Mouse (Mus musculus): ENCODE data around the gene Ankrd55.
"Not testable (repeated sequence)": the region's sequence is repeated elsewhere in the genome, so short reads cannot be mapped to it uniquely, and the experiment has no call there.

Ankrd55 gene

DNA sequence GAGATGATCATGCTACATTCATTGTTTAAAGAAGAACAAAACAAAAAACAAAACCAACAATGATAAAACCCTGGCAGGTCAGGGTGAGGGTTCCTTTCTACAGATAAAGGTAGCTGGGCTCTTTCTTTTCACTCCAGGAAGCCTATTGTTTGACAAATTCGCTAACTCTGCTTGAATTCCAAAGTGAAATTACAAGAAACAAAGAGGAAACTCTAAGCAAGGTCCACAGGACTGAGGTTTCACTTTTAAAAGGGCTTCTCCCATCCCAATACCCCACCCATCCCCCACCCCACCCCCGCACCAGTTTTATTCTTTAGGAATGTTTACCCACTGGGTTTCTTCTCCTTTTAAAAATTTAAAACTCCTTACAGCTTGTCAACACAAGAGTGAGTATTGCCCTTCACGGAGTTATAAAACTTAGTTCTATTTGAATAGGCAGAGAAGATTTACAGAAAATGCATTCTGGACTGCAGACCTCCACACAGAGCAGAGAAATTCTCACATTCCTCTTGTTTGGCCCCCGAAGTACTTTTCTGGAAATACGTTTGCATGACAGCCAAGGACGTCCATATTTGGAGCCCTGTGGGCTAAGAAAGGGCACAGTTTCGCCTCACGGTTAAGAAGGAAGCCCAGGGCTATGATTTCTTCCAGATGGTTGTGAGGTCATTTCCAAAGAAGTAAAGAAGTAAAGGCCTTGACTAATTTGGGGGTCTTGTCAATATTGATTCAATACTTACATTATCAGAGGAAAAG, 128.3 kb downstream of the Ankrd55 start:
- peak; percentile 79 for DNase-seq

DNA sequence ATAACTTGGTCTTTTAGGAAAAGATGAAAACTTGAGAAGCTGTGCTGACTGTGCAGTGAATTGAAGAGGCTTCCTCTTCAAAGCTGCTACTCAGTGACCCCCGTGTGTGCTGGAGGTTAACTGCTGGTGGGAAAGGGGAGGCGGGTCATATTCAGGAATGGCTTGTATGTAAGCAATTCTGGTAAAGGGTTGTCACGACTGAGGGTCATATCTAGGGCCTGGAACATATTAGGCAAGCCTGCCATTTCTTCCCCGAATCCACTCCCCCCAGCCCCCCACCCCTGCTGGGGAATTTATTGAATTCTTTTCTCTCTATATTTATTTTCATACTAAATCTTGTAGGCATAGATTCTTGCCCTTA, 128.9 kb downstream of the Ankrd55 start:
- DNase-seq = peak; percentile 84

DNA sequence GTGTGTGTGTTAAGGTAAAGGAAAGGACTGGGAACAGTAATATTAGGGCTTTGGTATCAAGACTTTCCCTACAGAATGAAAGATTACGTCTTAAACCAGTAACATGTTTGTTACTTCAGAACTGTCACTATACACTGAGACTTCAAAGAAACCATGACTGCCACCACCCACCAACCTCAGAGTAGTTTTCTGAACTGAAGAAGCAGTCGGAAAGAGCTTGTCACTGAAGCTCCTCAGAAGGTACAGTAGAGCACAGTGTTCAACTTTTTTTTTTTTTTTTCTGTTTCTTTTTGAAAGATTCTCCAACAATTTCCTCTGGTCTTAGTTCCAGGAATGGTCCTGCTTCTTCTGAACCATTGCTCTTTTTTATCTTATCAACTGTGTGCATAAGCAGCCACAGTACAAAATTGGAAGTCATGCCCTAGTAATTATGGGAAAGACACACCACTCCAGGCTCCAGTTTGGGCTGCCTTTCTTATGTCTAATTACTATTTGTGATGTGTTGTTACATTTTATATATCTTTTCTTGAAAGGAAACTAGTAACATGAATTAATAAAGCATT, 129.7 kb downstream of the Ankrd55 start:
- DNase-seq = peak; percentile 1

DNA sequence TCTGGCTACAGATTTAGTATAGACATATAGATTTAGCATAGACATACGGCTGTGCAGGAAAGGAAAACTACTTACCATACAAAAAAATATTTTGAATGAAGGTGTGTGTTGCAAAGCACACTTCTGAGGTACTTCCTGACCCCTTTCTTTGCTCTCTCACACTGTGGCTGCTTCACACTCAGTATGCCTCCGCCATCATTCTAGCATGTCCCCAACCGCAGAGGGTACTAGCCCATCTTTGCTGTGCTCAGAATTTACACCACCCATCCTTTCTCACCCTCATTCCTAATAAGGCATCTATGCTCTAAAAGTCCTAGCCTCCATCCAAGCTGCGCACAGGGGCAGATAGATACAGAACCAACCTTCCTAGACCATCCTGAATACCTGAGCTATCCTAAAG, 130.3 kb downstream of the Ankrd55 start:
- peak; percentile 74 for DNase-seq

DNA sequence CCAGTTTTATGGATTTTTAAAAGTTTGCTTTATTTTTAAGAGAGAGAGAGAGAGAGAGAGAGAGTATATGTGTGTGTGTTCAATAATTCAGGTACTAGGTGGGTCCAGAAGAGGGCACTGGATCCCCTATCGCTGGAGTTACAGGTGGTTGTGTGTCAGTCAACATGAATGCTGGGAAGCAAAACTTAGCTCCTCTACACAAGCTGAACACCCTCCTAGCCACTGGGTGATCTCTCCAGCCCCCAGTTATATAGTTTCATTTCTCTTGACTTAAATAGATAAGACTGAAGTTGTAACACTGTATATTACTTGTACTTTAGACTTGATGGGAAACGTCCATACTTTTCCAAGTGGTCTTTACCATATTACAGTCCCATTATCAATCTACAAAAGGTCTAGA, 136.0 kb downstream of the Ankrd55 start:
- peak; percentile 40 for DNase-seq

DNA sequence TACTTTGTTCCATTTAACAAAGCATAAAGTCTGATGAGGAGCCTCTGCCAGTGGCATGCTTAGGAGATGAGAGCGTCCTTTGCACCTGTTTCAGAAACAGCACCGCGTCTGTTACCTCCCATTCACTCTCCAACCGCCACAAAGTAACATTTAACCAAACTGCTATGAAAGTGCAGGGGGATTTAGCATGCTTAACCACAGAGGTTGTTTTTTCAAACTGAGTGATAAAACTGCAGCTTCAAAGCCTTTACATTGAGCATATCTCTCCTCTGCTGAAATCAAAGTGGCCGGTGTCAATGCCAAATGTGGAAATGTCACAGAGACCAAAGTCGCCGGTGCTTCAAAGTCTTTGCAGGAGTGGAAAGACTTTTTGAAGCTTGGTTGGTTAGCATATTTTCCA, 136.4 kb downstream of the Ankrd55 start:
- DNase-seq = peak; percentile 29

DNA sequence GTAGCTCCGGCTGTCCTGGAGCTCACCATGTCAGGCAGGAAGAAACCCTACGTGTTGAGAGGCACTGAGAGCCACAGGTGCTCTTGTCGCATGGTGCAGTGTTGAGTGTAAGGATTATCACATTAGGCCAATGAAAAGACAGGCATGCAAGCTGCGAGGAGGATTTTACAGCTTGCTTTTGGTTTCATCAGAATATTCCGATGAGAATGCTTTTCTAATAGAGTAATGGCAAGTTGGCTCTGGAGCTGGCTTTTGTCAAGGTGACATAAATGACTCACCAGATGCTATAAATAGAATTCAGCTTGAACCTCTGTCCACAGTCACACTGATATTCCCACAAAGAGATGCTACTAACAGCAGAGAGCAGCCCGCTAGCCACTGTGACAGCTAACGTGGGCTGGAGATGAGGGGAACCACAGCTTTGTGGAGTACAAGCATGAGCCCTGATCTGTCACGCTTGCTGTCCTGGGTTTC, 137.0 kb downstream of the Ankrd55 start:
- peak; percentile 90 for DNase-seq

DNA sequence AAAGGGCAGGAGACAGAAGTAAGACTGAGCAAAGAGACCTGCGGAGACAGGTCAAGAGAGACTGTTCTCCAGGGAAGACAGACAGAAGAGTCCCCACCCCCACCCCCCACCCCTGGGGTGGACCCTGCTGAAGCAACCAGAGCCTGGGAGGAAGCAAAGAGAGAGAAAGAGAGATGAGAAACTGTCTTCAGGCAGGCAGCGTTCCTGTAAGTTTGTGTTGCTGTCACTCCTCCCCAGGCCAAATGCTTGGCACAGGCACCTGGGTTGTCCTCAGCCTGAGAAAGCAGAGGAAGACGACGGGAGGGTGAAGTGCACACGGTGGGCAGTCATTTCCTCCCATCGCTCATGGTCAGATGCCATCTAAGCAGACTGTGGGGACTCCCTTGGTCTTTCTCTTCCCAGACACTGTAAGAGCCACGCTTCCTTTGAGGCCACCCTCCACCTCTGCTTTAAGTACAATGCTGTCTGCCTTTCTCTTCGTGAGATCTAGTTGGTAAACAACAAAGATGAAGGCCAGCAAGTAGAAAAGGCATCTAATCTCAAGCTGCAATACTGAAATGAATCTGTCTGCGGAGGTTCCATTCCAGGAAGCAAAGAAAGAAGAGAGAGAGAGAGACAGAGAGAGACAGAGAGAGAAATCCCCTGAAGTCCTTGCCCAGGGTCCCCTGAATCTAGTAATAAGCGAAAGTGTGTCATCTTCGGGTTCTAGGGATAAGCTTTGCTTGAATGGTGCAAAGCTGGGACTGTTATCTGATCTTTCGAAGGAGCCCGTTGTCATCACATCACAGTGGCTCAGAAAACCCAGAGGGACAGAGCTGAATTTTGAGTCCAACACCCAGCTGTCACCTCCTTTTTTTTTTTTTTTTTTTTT, 138.2 kb downstream of the Ankrd55 start:
- peak; percentile 81 for DNase-seq

DNA sequence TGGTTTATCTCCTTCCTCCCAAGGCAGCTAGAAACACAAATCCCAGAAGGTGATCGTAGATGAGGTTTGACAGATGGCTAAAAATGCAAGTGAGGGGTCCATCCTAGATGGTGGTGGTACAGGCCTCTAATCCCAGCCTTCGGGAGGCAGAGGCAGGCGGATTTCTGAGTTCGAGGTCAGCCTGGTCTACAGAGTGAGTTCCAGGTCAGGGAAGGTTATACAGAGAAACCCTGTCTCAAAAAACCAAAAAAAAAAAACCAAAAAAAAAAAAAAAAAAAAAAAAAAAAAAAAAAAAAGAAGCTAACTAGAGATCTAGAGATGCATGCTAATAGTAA, 138.9 kb downstream of the Ankrd55 start:
- not testable (repeated sequence) for DNase-seq

DNA sequence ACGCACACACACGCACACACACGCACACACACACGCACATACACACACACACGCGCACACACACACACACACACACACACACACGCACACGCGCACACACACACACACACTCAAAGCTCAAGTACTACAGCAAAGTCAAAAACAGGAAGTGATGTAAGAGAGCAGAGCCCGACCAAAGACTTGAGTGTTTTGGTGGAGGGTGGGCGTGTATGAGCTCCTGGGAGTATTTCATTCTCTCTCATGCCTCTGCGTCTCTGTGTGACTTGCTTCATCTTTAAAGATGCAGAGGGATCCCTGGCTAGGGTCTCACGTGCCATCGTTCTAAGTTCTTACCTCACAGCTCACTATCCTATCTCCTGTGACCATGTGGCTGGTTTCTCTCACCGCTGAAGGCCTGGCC, 139.3 kb downstream of the Ankrd55 start:
- DNase-seq = peak; percentile 86

DNA sequence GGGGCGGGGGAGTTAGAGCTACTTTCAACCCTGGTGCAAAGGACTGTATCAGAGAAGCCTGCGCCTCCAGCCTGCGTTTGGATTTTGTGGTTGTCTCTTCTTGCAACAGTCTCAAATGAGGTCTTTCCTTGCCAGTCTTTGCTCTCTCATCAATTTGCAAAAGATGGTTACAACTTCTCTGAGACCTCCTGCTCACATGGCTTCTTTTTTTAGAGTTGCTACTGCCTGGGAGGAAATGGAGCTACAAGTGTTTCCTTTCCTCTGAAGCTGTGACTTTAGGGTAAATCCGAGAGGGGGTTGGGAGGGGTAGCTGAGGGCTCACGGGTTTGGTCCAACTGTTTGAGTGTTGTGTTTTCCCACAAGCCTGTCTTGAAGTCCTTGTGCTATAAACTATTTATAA, 145.0 kb downstream of the Ankrd55 start:
- DNase-seq = peak; percentile 95
